Mouse (Mus musculus): ENCODE data around the gene Zfand6. TPM values are rescaled to one million over a fixed set of nuclear protein-coding genes. Genes with fewer than 3 reads are reported as not detected.

Zfand6 gene
- polyA plus RNA-seq (2015; fragmentation: Nextera tagmentation; extraction: Ambion mirVana), result 213 and 232 TPM in 2 replicates

- Histone ChIP-seq H3K36me3 (no peaks in the 10 kb centered on the region), H3K27me3 (no peaks in the 10 kb centered on the region), H3K4me1 (replicated peaks) (peaks cover 10% of the 10 kb centered on the region; the same call in 1 of the 2 replicates), H3K27ac (peak within 1 kb of the TSS; percentile 68), H3K4me3 (replicated peaks) (peak within 1 kb of the TSS; percentile 83), H3K9ac (replicated peaks) (peak within 1 kb of the TSS; percentile 69), H3K4me2 (replicated peaks) (peak within 1 kb of the TSS; percentile 73), H3K9me3 (no peaks in the 10 kb centered on the region)
- under 1% methylated on average over 76 of the region's 87 CpGs for WGBS
- peak; percentile 99 for ATAC-seq
Measured at GRCm38 (mm10) chr7:84689251-84690100, at the start of gene Zfand6. TSS of gene Zfand6 (minus strand) at chr7:84689959.

- Histone ChIP-seq H3K27ac (no peak overlapping the region), H3K9me3 (no peaks in the 10 kb centered on the region), H3K36me3 (no peaks in the 10 kb centered on the region), H3K4me3 (replicated peaks) (no peak overlapping the region), H3K4me2 (replicated peaks) (no peak overlapping the region), H3K27me3 (no peaks in the 10 kb centered on the region), H3K9ac (replicated peaks) (no peak overlapping the region), H3K4me1 (replicated peaks) (no peaks in the 10 kb centered on the region)
- WGBS, result 95% methylated on average over 2 of the region's 2 CpGs
- no peak for ATAC-seq
Measured at GRCm38 (mm10) chr7:84736803-84737202, 47.0 kb upstream of the Zfand6 start.

GRCm38 (mm10) chr7:84733038-84733437, 43.3 kb upstream of the Zfand6 start:
- Histone ChIP-seq H3K4me3 (replicated peaks) (no peak overlapping the region), H3K9ac (replicated peaks) (no peak overlapping the region), H3K9me3 (no peaks in the 10 kb centered on the region), H3K4me2 (replicated peaks) (no peak overlapping the region), H3K36me3 (no peaks in the 10 kb centered on the region), H3K4me1 (replicated peaks) (no peaks in the 10 kb centered on the region), H3K27me3 (no peaks in the 10 kb centered on the region), H3K27ac (no peak overlapping the region)
- ATAC-seq, result no peak
- WGBS, result 84% methylated on average over 1 of the region's 1 CpGs

GRCm38 (mm10) chr7:84732052-84732451, 42.3 kb upstream of the Zfand6 start:
- Histone ChIP-seq H3K27ac (no peak overlapping the region), H3K36me3 (no peaks in the 10 kb centered on the region), H3K9ac (replicated peaks) (no peak overlapping the region), H3K4me3 (replicated peaks) (no peak overlapping the region), H3K9me3 (no peaks in the 10 kb centered on the region), H3K4me2 (replicated peaks) (no peak overlapping the region), H3K27me3 (no peaks in the 10 kb centered on the region), H3K4me1 (replicated peaks) (no peaks in the 10 kb centered on the region)
- WGBS, result 94% methylated on average over 1 of the region's 1 CpGs
- ATAC-seq, result no peak

GRCm38 (mm10) chr7:84731076-84731475, 41.3 kb upstream of the Zfand6 start:
- Histone ChIP-seq H3K36me3 (no peaks in the 10 kb centered on the region), H3K9ac (replicated peaks) (no peak overlapping the region), H3K4me1 (replicated peaks) (no peaks in the 10 kb centered on the region), H3K4me3 (replicated peaks) (no peak overlapping the region), H3K27me3 (no peaks in the 10 kb centered on the region), H3K9me3 (no peaks in the 10 kb centered on the region), H3K27ac (no peak overlapping the region), H3K4me2 (replicated peaks) (no peak overlapping the region)
- WGBS, result 87% methylated on average over 3 of the region's 3 CpGs
- no peak for ATAC-seq

GRCm38 (mm10) chr7:84722804-84723459, 33.2 kb upstream of the Zfand6 start:
- no peak overlapping the region for H3K4me3 ChIP-seq (replicated peaks)
- H3K4me1 ChIP-seq (replicated peaks), result no peaks in the 10 kb centered on the region
- H3K27ac ChIP-seq, result no peak overlapping the region
- no peaks in the 10 kb centered on the region for H3K9me3 ChIP-seq
- H3K4me2 ChIP-seq (replicated peaks), result no peak overlapping the region
- WGBS, result 78% methylated on average over 7 of the region's 7 CpGs
- ATAC-seq, result no peak
- no peak overlapping the region for H3K9ac ChIP-seq (replicated peaks)
- H3K27me3 ChIP-seq, result no peaks in the 10 kb centered on the region
- H3K36me3 ChIP-seq, result no peaks in the 10 kb centered on the region

- no peaks in the 10 kb centered on the region for H3K36me3 ChIP-seq
- H3K4me1 ChIP-seq (replicated peaks), result no peaks in the 10 kb centered on the region
- H3K9ac ChIP-seq (replicated peaks), result no peak overlapping the region
- no peaks in the 10 kb centered on the region for H3K9me3 ChIP-seq
- no peaks in the 10 kb centered on the region for H3K27me3 ChIP-seq
- H3K4me3 ChIP-seq (replicated peaks), result no peak overlapping the region
- H3K4me2 ChIP-seq (replicated peaks), result no peak overlapping the region
- ATAC-seq, result no peak
- no peak overlapping the region for H3K27ac ChIP-seq
Measured at GRCm38 (mm10) chr7:84710287-84710958, 20.7 kb upstream of the Zfand6 start.

- H3K27me3 ChIP-seq, result no peaks in the 10 kb centered on the region
- H3K9me3 ChIP-seq, result no peaks in the 10 kb centered on the region
- H3K4me3 ChIP-seq (replicated peaks), result no peak overlapping the region
- no peak overlapping the region for H3K4me2 ChIP-seq (replicated peaks)
- H3K4me1 ChIP-seq (replicated peaks), result no peaks in the 10 kb centered on the region
- no peak overlapping the region for H3K27ac ChIP-seq
- ATAC-seq, result no peak
- WGBS, result 86% methylated on average over 3 of the region's 3 CpGs
- H3K9ac ChIP-seq (replicated peaks), result no peak overlapping the region
- no peaks in the 10 kb centered on the region for H3K36me3 ChIP-seq
Measured at GRCm38 (mm10) chr7:84706877-84707276, 17.1 kb upstream of the Zfand6 start.

- no peak overlapping the region for H3K27ac ChIP-seq
- 5% methylated on average over 19 of the region's 19 CpGs for WGBS
Measured at GRCm38 (mm10) chr7:84690101-84690509, 346 bp upstream of the Zfand6 start.

GRCm38 (mm10) chr7:84687653-84688580, 1.8 kb downstream of the Zfand6 start:
- Histone ChIP-seq H3K9me3 (no peaks in the 10 kb centered on the region), H3K9ac (replicated peaks) (no peak overlapping the region), H3K4me1 (replicated peaks) (peaks cover 10% of the 10 kb centered on the region; the same call in 1 of the 2 replicates), H3K36me3 (no peaks in the 10 kb centered on the region), H3K4me3 (replicated peaks) (no peak overlapping the region), H3K4me2 (replicated peaks) (peak overlapping the region; percentile 73; the same call in 1 of the 2 replicates), H3K27me3 (no peaks in the 10 kb centered on the region), H3K27ac (no peak overlapping the region)
- WGBS, result 63% methylated on average over 12 of the region's 12 CpGs
- ATAC-seq, result no peak

More at GRCm38 (mm10) chr7:84690101-84690509, 346 bp upstream of the Zfand6 start:
- Histone ChIP-seq H3K4me1 (replicated peaks) (peaks cover 10% of the 10 kb centered on the region; the same call in 1 of the 2 replicates), H3K4me2 (replicated peaks) (peak overlapping the region; percentile 73), H3K4me3 (replicated peaks) (peak overlapping the region; percentile 83), H3K36me3 (no peaks in the 10 kb centered on the region), H3K9me3 (no peaks in the 10 kb centered on the region), H3K9ac (replicated peaks) (peak overlapping the region; percentile 58; the same call in 1 of the 2 replicates), H3K27me3 (no peaks in the 10 kb centered on the region)
- ATAC-seq, result peak; percentile 95

- no peaks in the 10 kb centered on the region for H3K36me3 ChIP-seq
- peaks cover 18% of the 10 kb centered on the region for H3K4me1 ChIP-seq (replicated peaks)
- no peak for ATAC-seq
- no peak overlapping the region for H3K9ac ChIP-seq (replicated peaks)
- H3K27ac ChIP-seq, result no peak overlapping the region
- no peak overlapping the region for H3K4me2 ChIP-seq (replicated peaks)
- no peaks in the 10 kb centered on the region for H3K27me3 ChIP-seq
- no peak overlapping the region for H3K4me3 ChIP-seq (replicated peaks)
- WGBS, result 84% methylated on average over 2 of the region's 2 CpGs
- no peaks in the 10 kb centered on the region for H3K9me3 ChIP-seq
Measured at GRCm38 (mm10) chr7:84686380-84686779, 3.4 kb downstream of the Zfand6 start.

All from midbrain, embryonic 13.5 days (tissue).